Mouse (Mus musculus) limb, embryonic 13.5 days (tissue): ENCODE data around the gene Msi1. TPM values are rescaled to one million over a fixed set of nuclear protein-coding genes. Genes with fewer than 3 reads are reported as not detected.
"Not testable (repeated sequence)": the region's sequence is repeated elsewhere in the genome, so short reads cannot be mapped to it uniquely, and the experiment has no call there.

ENCODE experiments used
- ATAC-seq: fragments of 200-750 bp; cut with Nextera tagmentation; 2 replicates; pipeline ENCODE4 v1.8.0; 2017; ENCODE audit warnings: low read depth, moderate number of reproducible peaks, moderate TSS enrichment; ENCODE audit not compliant: low FRiP score
- H3K27ac ChIP-seq: fragments of 300-500 bp; sonication (generic); 2 replicates; pipeline ENCODE4 v1.5.1; 2015; ENCODE audit warnings: inconsistent platforms, mild to moderate bottlenecking, moderate library complexity
- H3K27me3 ChIP-seq: fragments of 300-500 bp; sonication (generic); 2 replicates; pipeline ENCODE4 v1.6.1; 2015; ENCODE audit warnings: mild to moderate bottlenecking, inconsistent platforms
- H3K36me3 ChIP-seq: fragments of 300-500 bp; sonication (generic); 2 replicates; pipeline ENCODE4 v1.6.1; 2015; ENCODE audit warnings: inconsistent platforms, mild to moderate bottlenecking, moderate library complexity
- H3K4me1 ChIP-seq: fragments of 300-500 bp; sonication (generic); 2 replicates; pipeline ENCODE4 v1.6.1; 2015; ENCODE audit warnings: inconsistent platforms
- H3K4me2 ChIP-seq: fragments of 300-500 bp; sonication (generic); replicated peaks from 2 replicates; pipeline ENCODE4 v1.6.1; 2015; ENCODE audit warnings: inconsistent platforms, mild to moderate bottlenecking, moderate library complexity
- H3K4me3 ChIP-seq: fragments of 300-500 bp; sonication (generic); 2 replicates; pipeline ENCODE4 v1.5.1; 2015; ENCODE audit warnings: moderate library complexity, mild to moderate bottlenecking, inconsistent platforms
- H3K9ac ChIP-seq: fragments of 300-500 bp; sonication (generic); 2 replicates; pipeline ENCODE4 v1.6.1; 2015; ENCODE audit warnings: mild to moderate bottlenecking, inconsistent platforms
- H3K9me3 ChIP-seq: fragments of 300-500 bp; sonication (generic); 2 replicates; pipeline ENCODE4 v1.6.1; 2016; ENCODE audit warnings: inconsistent platforms
- WGBS: fragments of 180-500 bp; shearing (Covaris S2); methylation state at CpG from one replicate; pipeline ENCODE4 v1.1.7; 2015; 5-methylcytosine and 5-hydroxymethylcytosine counted together
- polyA plus RNA-seq: library from polyadenylated mRNA; unstranded; fragments of >200 nt; fragmentation: Nextera tagmentation; extraction: Ambion mirVana; gene quantifications from 2 replicates; pipeline ENCODE4 v1.2.1, GENCODE M21; 2015

The Msi1 gene
- polyA plus RNA-seq, 1 experiment from 2014 or later, result 18.4 TPM

GRCm38 (mm10) chr5:115435755-115436379 is 6.5 kb downstream of the Msi1 start:
- no peak for ATAC-seq
- Histone ChIP-seq H3K36me3 (peaks cover 50% of the 10 kb centered on the region), H3K4me3 (peak overlapping the region; percentile 39), H3K4me2 (peak overlapping the region; percentile 71), H3K9ac (peak overlapping the region; percentile 75), H3K27me3 (no peaks in the 10 kb centered on the region), H3K4me1 (peaks cover 80% of the 10 kb centered on the region), H3K9me3 (no peaks in the 10 kb centered on the region), H3K27ac (peak overlapping the region; percentile 95)
- WGBS, result 16% methylated on average over 8 of the region's 8 CpGs

GRCm38 (mm10) chr5:115436421-115437124 is 7.2 kb downstream of the Msi1 start:
- Histone ChIP-seq H3K4me3 (peak overlapping the region; percentile 39), H3K27ac (peak overlapping the region; percentile 95), H3K4me1 (peaks cover 73% of the 10 kb centered on the region), H3K9ac (peak overlapping the region; percentile 75), H3K9me3 (no peaks in the 10 kb centered on the region), H3K27me3 (no peaks in the 10 kb centered on the region), H3K36me3 (peaks cover 51% of the 10 kb centered on the region), H3K4me2 (peak overlapping the region; percentile 71)
- ATAC-seq, result peak; percentile 83
- under 1% methylated on average over 40 of the region's 43 CpGs for WGBS

DNA sequence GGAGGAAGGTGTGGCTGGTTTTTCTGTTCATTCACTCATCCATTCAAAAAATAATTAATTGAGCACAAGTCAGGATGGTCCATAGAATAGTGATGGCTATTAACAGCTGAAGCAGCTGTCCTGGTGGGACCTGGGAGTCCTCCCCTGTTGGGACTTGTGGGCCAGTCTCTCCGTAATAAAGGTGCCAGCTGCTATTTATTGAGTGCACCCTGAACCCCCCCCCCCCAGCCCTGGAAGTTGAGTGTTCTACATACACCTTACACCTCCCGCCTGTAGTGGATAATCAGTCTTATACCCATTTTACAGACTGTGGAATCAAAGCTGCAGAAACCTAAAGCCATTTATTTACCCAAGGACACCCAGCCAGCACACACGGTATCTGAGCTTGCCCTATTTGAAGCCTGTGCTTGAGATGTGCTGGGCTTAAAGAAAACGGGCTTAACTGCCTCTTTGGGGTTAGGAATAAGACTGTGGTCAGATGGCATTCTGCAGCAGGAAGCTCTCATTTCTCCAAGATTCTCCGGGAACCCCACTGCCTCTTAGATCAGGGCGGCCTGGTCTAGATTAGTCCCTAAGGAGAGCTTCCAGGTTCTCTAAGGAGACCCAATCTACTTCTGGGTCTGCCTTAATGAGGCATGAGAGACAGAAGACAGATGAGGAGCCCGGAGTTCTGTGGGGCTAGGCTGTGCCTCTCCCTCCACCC is 8.0 kb downstream of the Msi1 start:
- Histone ChIP-seq H3K4me2 (peak overlapping the region; percentile 71), H3K36me3 (peaks cover 58% of the 10 kb centered on the region), H3K4me3 (no peak overlapping the region), H3K4me1 (peaks cover 65% of the 10 kb centered on the region), H3K9me3 (0 out of 2 replicates have a peak, but pooled peaks cover under 1% of the 10 kb centered on the region), H3K9ac (no peak overlapping the region), H3K27ac (peak overlapping the region; percentile 95), H3K27me3 (no peaks in the 10 kb centered on the region)
- ATAC-seq, result no peak
- WGBS, result 20% methylated on average over 7 of the region's 7 CpGs

DNA sequence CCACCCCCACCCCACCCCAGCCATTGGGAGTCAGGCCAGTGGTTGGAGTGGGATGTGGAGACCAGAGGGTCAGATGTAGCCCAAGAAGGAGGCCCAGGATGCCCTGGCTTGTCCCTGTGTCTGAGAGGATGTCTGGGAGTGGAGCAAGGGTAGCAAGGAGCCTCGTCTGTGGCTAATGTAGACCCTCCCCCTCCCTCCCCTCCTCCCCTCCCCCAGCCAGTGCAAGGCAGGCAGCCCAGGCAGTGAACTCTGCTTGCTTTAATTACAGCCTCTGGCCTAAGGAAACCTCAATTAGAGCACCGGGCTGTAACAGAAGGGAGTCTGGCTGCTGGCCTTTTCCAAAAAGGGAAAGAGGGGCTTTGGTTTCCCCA is 8.5 kb downstream of the Msi1 start:
- Histone ChIP-seq H3K4me1 (peaks cover 59% of the 10 kb centered on the region), H3K27me3 (no peaks in the 10 kb centered on the region), H3K4me2 (peak overlapping the region; percentile 21; the same call in 1 of the 2 replicates), H3K4me3 (no peak overlapping the region), H3K27ac (peak overlapping the region; percentile 55), H3K9ac (no peak overlapping the region), H3K36me3 (peaks cover 58% of the 10 kb centered on the region), H3K9me3 (0 out of 2 replicates have a peak, but pooled peaks cover 3% of the 10 kb centered on the region)
- no peak for ATAC-seq
- 0% methylated on average over 2 of the region's 2 CpGs for WGBS

- 18% methylated on average over 6 of the region's 7 CpGs for WGBS
- Histone ChIP-seq H3K9me3 (0 out of 2 replicates have a peak, but pooled peaks cover 3% of the 10 kb centered on the region), H3K4me2 (no peak overlapping the region), H3K4me3 (no peak overlapping the region), H3K9ac (no peak overlapping the region), H3K27ac (no peak overlapping the region), H3K27me3 (no peaks in the 10 kb centered on the region), H3K36me3 (peaks cover 63% of the 10 kb centered on the region), H3K4me1 (peaks cover 52% of the 10 kb centered on the region)
- ATAC-seq, result no peak
Observed at GRCm38 (mm10) chr5:115438667-115439066, 9.3 kb downstream of the Msi1 start.

GRCm38 (mm10) chr5:115441205-115441849 is 11.9 kb downstream of the Msi1 start:
- peaks cover 77% of the 10 kb centered on the region for H3K36me3 ChIP-seq
- peak; percentile 60; the same call in 1 of the 2 replicates for ATAC-seq
- 0 out of 2 replicates have a peak, but pooled peaks cover 3% of the 10 kb centered on the region for H3K9me3 ChIP-seq
- peaks cover 25% of the 10 kb centered on the region for H3K4me1 ChIP-seq
- no peaks in the 10 kb centered on the region for H3K27me3 ChIP-seq
- H3K9ac ChIP-seq, result no peak overlapping the region
- no peak overlapping the region for H3K4me2 ChIP-seq
- H3K4me3 ChIP-seq, result no peak overlapping the region
- WGBS, result 39% methylated on average over 14 of the region's 14 CpGs
- H3K27ac ChIP-seq, result no peak overlapping the region

GRCm38 (mm10) chr5:115442663-115443062 is 13.3 kb downstream of the Msi1 start:
- 82% methylated on average over 5 of the region's 5 CpGs for WGBS
- not testable (repeated sequence) for H3K27ac ChIP-seq, H3K9ac ChIP-seq, ATAC-seq, H3K4me2 ChIP-seq, H3K4me3 ChIP-seq, H3K9me3 ChIP-seq, H3K27me3 ChIP-seq
- Histone ChIP-seq H3K4me1 (peaks cover 12% of the 10 kb centered on the region), H3K36me3 (peaks cover 86% of the 10 kb centered on the region)

GRCm38 (mm10) chr5:115444130-115444529 is 14.7 kb downstream of the Msi1 start:
- Histone ChIP-seq H3K27ac (no peak overlapping the region), H3K4me3 (no peak overlapping the region), H3K9ac (no peak overlapping the region), H3K36me3 (peaks cover 88% of the 10 kb centered on the region), H3K4me1 (no peaks in the 10 kb centered on the region), H3K9me3 (0 out of 2 replicates have a peak, but pooled peaks cover 3% of the 10 kb centered on the region), H3K27me3 (no peaks in the 10 kb centered on the region), H3K4me2 (no peak overlapping the region)
- WGBS, result 97% methylated on average over 11 of the region's 11 CpGs
- ATAC-seq, result no peak

- 87% methylated on average over 17 of the region's 17 CpGs for WGBS
- no peak for ATAC-seq
- H3K36me3 ChIP-seq, result peaks cover 97% of the 10 kb centered on the region
- no peak overlapping the region for H3K9ac ChIP-seq
- H3K4me2 ChIP-seq, result no peak overlapping the region
- no peaks in the 10 kb centered on the region for H3K4me1 ChIP-seq
- no peaks in the 10 kb centered on the region for H3K27me3 ChIP-seq
- H3K9me3 ChIP-seq, result 0 out of 2 replicates have a peak, but pooled peaks cover 3% of the 10 kb centered on the region
- H3K27ac ChIP-seq, result no peak overlapping the region
- H3K4me3 ChIP-seq, result no peak overlapping the region
Observed at GRCm38 (mm10) chr5:115447108-115447507, 17.7 kb downstream of the Msi1 start.

DNA sequence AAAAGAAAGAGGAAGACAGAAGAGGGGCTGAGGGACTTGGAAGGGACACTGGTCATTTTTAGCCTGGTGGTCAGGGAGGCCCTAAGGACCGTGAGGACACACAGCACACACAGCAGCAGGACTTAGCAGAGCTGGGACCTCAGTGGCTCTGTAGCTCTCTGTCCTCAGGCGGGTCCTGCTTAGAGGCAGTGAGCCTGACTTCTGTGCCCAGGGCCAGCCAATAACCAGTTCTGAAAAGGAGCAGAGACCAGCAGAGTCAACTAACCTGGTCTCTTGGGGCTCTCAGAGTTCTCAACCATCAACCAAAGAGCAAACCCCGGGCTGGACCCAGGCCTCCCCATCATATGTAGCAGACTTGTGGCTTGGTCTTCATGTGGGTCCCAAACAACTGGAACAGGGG is 19.8 kb downstream of the Msi1 start:
- no peak for ATAC-seq
- Histone ChIP-seq H3K27ac (no peak overlapping the region), H3K4me2 (no peak overlapping the region), H3K9me3 (no peaks in the 10 kb centered on the region), H3K4me1 (no peaks in the 10 kb centered on the region), H3K4me3 (no peak overlapping the region), H3K9ac (no peak overlapping the region), H3K27me3 (no peaks in the 10 kb centered on the region), H3K36me3 (peaks cover 96% of the 10 kb centered on the region)
- WGBS, result 85% methylated on average over 3 of the region's 3 CpGs

DNA sequence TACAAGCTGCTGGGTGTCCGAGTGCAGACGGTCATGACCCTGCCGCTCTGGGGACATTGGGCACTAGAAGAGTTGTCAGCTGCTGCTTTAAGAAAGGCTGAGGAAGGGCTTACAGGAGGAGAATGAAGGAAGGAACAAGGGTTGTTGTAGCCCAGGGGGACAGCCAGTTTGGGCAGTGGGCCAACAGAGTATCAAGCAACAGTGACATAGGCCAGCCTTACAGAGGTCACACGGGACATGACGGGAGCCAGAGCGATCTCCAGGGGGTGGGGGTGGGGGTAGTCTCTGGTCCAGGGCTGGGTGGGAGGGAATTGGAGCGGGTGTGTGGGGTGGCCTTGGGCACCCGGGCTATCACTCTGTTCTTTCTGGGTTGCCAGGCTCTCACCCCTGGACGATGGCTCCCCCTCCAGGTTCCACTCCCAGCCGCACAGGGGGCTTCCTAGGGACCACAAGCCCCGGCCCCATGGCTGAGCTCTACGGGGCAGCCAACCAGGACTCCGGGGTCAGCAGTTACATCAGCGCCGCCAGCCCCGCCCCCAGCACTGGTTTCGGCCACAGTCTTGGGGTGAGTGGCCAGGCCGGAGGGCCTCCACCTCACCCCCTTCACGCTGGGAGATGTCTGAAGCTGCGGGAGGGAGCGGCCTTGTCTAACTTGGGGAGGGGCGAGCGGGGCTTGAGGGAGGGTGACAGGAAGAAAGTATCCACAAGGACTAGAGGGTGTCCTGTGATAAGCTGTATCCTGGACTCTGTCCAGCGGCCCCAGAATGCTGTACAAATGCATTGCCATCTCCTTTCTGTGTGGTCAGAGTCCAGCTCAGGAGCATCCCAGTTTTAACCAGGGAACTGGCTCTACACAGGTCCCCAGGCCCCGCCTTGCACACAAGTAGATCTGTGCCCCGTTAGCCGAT is 21.3 kb downstream of the Msi1 start:
- Histone ChIP-seq H3K4me1 (no peaks in the 10 kb centered on the region), H3K36me3 (peaks cover 90% of the 10 kb centered on the region), H3K9ac (no peak overlapping the region), H3K27me3 (no peaks in the 10 kb centered on the region), H3K4me3 (no peak overlapping the region), H3K27ac (no peak overlapping the region), H3K4me2 (no peak overlapping the region), H3K9me3 (no peaks in the 10 kb centered on the region)
- no peak for ATAC-seq
- 93% methylated on average over 27 of the region's 27 CpGs for WGBS
